Mouse (Mus musculus): ENCODE results near the gene Galnt2. TPM values are rescaled to one million over a fixed set of nuclear protein-coding genes. Genes with fewer than 3 reads are reported as not detected.

Gene Galnt2
- polyA plus RNA-seq, 1 experiment from 2014 or later = 44.0 TPM

DNA sequence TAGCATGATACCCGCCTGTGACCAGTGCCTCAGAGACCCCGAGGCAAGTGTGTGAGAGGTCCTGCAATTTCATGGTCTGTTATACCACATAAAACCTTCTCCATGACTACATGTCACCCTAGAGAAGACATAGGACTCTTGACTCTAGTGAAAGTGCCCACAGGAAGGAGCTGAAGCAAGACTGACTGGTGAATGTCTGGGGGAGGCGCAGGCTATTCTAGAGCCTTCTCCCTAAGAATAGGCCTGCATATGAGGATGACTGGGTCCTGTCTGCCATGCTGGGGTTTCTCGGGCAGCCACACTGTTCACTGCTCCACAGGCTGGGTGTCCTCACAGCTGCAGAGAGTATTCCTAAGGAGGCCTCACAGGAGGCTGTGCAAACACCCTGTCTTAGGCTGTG is 73.0 kb downstream of the Galnt2 start:
- H3K27ac ChIP-seq (ENCODE audit: low read depth, low read length) = no peak overlapping the region
- no peaks in the 10 kb centered on the region for H3K4me1 ChIP-seq (replicated peaks; ENCODE audit: control insufficient read depth, insufficient read depth, low read length)
- H3K9ac ChIP-seq (ENCODE audit: low read depth, low read length) = no peak overlapping the region
- H3K36me3 ChIP-seq (ENCODE audit: control insufficient read depth, insufficient read depth) = peaks cover 8% of the 10 kb centered on the region
- no peaks in the 10 kb centered on the region for H3K9me3 ChIP-seq (ENCODE audit: control insufficient read depth)
- no peaks in the 10 kb centered on the region for H3K27me3 ChIP-seq (replicated peaks; ENCODE audit: control insufficient read depth, insufficient read depth, low read length)
- no peak overlapping the region for H3K4me2 ChIP-seq (replicated peaks; ENCODE audit: low read depth)
- TF ChIP-seq CTCF (IDR thresholded peaks at IDR 0.05; ENCODE audit: low read depth) = no peak
- 86% methylated on average over 4 of the region's 4 CpGs for WGBS
- no peak for ATAC-seq
- H3K4me3 ChIP-seq (ENCODE audit: low read depth, low read length) = no peak overlapping the region

DNA sequence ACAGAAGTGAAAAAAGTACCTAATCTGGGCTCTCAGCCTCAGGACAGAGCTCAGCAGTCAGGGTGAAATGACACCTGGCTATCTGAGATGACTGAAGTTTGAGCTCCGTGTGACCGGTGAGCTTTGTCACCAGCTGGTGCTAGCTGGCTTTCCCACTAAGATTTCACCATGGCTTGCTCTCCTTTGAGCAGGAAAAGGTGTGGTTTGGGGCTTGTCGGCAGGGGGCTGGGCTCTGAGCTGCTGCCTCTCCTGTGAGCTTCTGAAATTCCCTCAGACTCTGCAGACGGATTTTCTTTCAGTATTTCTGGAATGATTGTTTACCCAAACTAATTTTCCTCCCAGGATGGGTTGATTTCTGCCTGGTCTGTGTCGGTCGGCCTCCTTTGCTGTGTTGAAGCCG is 75.4 kb downstream of the Galnt2 start:
- Histone ChIP-seq H3K36me3 (ENCODE audit: control insufficient read depth, insufficient read depth) (peaks cover 8% of the 10 kb centered on the region), H3K9me3 (ENCODE audit: control insufficient read depth) (no peaks in the 10 kb centered on the region), H3K27ac (ENCODE audit: low read depth, low read length) (no peak overlapping the region), H3K27me3 (replicated peaks; ENCODE audit: control insufficient read depth, insufficient read depth, low read length) (no peaks in the 10 kb centered on the region), H3K4me2 (replicated peaks; ENCODE audit: low read depth) (no peak overlapping the region), H3K4me3 (ENCODE audit: low read depth, low read length) (no peak overlapping the region), H3K9ac (ENCODE audit: low read depth, low read length) (no peak overlapping the region), H3K4me1 (replicated peaks; ENCODE audit: control insufficient read depth, insufficient read depth, low read length) (no peaks in the 10 kb centered on the region)
- no peak for TF ChIP-seq CTCF (IDR thresholded peaks at IDR 0.05; ENCODE audit: low read depth)
- 49% methylated on average over 7 of the region's 7 CpGs for WGBS
- no peak for ATAC-seq

DNA sequence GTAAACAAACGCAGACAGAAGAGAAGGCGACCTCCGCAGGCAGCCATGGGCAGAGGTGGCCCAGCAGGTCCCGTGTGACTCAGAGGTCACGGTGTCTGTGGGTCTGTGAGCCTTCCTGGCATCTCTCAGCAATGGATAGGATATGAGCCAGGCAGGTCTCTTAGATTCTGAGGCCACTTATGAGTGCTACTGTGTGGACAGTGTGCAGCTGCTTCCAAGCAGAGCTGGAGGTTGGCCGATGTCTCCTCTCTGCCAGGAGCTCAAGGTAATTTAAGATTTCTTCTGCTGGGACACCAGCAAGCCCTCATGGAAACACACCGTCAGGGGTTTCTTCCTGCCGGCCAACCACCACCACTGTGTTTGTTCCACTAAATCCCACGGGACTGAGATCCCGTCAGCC is 76.5 kb downstream of the Galnt2 start:
- no peak overlapping the region for H3K9ac ChIP-seq (ENCODE audit: low read depth, low read length)
- no peaks in the 10 kb centered on the region for H3K27me3 ChIP-seq (replicated peaks; ENCODE audit: control insufficient read depth, insufficient read depth, low read length)
- no peak for TF ChIP-seq CTCF (IDR thresholded peaks at IDR 0.05; ENCODE audit: low read depth)
- no peak overlapping the region for H3K4me3 ChIP-seq (ENCODE audit: low read depth, low read length)
- no peaks in the 10 kb centered on the region for H3K4me1 ChIP-seq (replicated peaks; ENCODE audit: control insufficient read depth, insufficient read depth, low read length)
- no peak for ATAC-seq
- WGBS = 92% methylated on average over 10 of the region's 10 CpGs
- no peaks in the 10 kb centered on the region for H3K9me3 ChIP-seq (ENCODE audit: control insufficient read depth)
- peaks cover 8% of the 10 kb centered on the region for H3K36me3 ChIP-seq (ENCODE audit: control insufficient read depth, insufficient read depth)
- no peak overlapping the region for H3K4me2 ChIP-seq (replicated peaks; ENCODE audit: low read depth)
- 0 out of 2 replicates have a peak overlapping the region, but pooled peaks have one; percentile 23 for H3K27ac ChIP-seq (ENCODE audit: low read depth, low read length)

DNA sequence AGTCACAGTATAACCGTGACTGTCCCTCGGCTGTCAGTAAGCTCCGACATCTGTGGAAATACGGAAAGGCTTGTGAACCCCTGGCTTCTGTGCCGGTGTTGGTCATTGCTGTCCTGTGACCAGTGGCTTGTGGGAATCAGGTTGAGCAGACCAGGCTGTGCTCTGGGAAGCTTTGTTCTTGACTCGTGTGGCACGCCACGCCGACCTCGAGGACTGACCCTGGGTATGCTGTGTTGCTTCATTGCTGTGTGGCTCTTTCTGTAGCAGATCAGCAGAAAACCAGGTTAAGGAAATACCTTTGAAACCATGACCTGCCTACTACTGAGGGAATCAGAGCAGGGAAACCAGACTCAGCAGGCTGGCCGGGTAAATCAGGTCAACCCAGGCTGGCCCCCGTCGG is 79.3 kb downstream of the Galnt2 start:
- H3K9me3 ChIP-seq (ENCODE audit: control insufficient read depth) = no peaks in the 10 kb centered on the region
- H3K4me1 ChIP-seq (replicated peaks; ENCODE audit: control insufficient read depth, insufficient read depth, low read length) = no peaks in the 10 kb centered on the region
- H3K27ac ChIP-seq (ENCODE audit: low read depth, low read length) = no peak overlapping the region
- 81% methylated on average over 13 of the region's 13 CpGs for WGBS
- no peak for ATAC-seq
- H3K4me2 ChIP-seq (replicated peaks; ENCODE audit: low read depth) = no peak overlapping the region
- H3K36me3 ChIP-seq (ENCODE audit: control insufficient read depth, insufficient read depth) = peaks cover 4% of the 10 kb centered on the region
- H3K27me3 ChIP-seq (replicated peaks; ENCODE audit: control insufficient read depth, insufficient read depth, low read length) = no peaks in the 10 kb centered on the region
- H3K9ac ChIP-seq (ENCODE audit: low read depth, low read length) = no peak overlapping the region
- no peak for TF ChIP-seq CTCF (IDR thresholded peaks at IDR 0.05; ENCODE audit: low read depth)
- H3K4me3 ChIP-seq (ENCODE audit: low read depth, low read length) = no peak overlapping the region

DNA sequence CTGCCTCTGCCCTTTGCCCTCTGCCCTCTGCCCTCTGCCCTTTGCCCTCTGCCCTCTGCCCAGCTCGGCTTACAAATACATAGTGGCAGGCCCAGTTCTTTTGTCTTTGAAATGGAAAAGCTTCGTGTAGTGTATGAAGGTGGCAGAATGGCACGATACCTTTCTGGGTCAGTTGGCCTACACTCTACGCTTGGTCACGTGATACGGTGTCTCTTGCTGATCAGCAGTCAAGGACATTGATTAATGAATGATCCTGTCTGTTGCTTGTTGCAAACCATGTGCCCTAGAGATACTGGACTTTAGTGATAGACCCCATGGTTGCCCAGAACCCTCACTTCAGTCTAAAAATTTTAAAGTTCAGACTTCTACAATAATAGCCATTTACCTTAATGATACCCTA is 79.9 kb downstream of the Galnt2 start:
- 81% methylated on average over 6 of the region's 6 CpGs for WGBS

DNA sequence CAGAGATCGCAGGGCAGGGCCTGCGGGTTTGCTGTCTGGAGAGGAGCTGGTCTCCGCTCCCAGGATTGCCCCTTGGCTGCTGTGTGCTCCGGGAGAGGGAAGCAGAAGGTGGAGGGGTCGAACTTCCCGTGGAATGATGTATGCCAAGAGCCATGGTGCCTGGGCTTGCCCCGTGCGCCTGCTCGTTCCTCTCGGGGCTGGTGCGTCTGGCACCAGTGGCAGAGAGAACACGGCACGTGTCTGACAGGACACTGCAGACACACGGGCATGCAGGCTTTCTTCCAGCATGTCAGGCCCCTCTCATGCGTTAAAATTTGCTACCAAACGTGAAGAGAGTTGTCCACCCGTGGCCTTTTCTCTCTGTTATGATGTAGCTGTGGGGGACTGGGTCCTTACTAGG is 80.5 kb downstream of the Galnt2 start:
- WGBS = 88% methylated on average over 17 of the region's 17 CpGs
- no peak overlapping the region for H3K27ac ChIP-seq (ENCODE audit: low read depth, low read length)

More for the DNA sequence above, 79.9 kb downstream of the Galnt2 start:
- no peaks in the 10 kb centered on the region for H3K27me3 ChIP-seq (replicated peaks; ENCODE audit: control insufficient read depth, insufficient read depth, low read length)
- H3K4me3 ChIP-seq (ENCODE audit: low read depth, low read length) = no peak overlapping the region
- H3K27ac ChIP-seq (ENCODE audit: low read depth, low read length) = no peak overlapping the region
- TF ChIP-seq CTCF (IDR thresholded peaks at IDR 0.05; ENCODE audit: low read depth) = no peak
- H3K4me2 ChIP-seq (replicated peaks; ENCODE audit: low read depth) = no peak overlapping the region
- no peak for ATAC-seq
- H3K4me1 ChIP-seq (replicated peaks; ENCODE audit: control insufficient read depth, insufficient read depth, low read length) = no peaks in the 10 kb centered on the region
- H3K9ac ChIP-seq (ENCODE audit: low read depth, low read length) = no peak overlapping the region
- no peaks in the 10 kb centered on the region for H3K9me3 ChIP-seq (ENCODE audit: control insufficient read depth)
- peaks cover 4% of the 10 kb centered on the region for H3K36me3 ChIP-seq (ENCODE audit: control insufficient read depth, insufficient read depth)

DNA sequence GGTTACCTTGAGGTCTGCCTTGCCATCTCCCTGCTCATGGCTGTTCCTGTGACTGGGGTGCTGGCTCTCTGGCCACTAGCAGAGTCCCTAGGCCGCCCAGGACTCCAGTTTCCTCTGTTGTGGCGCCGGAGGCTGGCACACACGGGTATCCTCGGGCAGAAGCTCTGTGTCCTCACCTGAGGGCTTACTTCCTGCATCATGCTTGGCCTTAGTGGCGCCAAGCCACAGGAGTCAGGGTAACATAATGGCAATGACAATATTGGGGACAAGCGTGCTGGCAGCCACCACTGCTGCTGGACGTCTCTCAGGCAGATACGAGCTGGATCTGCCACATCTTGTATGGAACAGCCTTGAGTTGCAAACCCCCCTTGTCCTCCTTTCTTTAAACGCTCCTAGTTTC is 81.0 kb downstream of the Galnt2 start:
- H3K4me3 ChIP-seq (ENCODE audit: low read depth, low read length) = no peak overlapping the region
- no peak overlapping the region for H3K4me2 ChIP-seq (replicated peaks; ENCODE audit: low read depth)
- no peak overlapping the region for H3K27ac ChIP-seq (ENCODE audit: low read depth, low read length)
- no peaks in the 10 kb centered on the region for H3K27me3 ChIP-seq (replicated peaks; ENCODE audit: control insufficient read depth, insufficient read depth, low read length)
- H3K36me3 ChIP-seq (ENCODE audit: control insufficient read depth, insufficient read depth) = peaks cover 4% of the 10 kb centered on the region; the same call in 1 of the 2 replicates
- no peaks in the 10 kb centered on the region for H3K9me3 ChIP-seq (ENCODE audit: control insufficient read depth)
- H3K4me1 ChIP-seq (replicated peaks; ENCODE audit: control insufficient read depth, insufficient read depth, low read length) = no peaks in the 10 kb centered on the region
- no peak for ATAC-seq
- TF ChIP-seq CTCF (IDR thresholded peaks at IDR 0.05; ENCODE audit: low read depth) = no peak
- WGBS = 93% methylated on average over 10 of the region's 10 CpGs
- H3K9ac ChIP-seq (ENCODE audit: low read depth, low read length) = no peak overlapping the region

More for the DNA sequence above, 80.5 kb downstream of the Galnt2 start:
- no peak overlapping the region for H3K4me2 ChIP-seq (replicated peaks; ENCODE audit: low read depth)
- H3K36me3 ChIP-seq (ENCODE audit: control insufficient read depth, insufficient read depth) = peaks cover 4% of the 10 kb centered on the region; the same call in 1 of the 2 replicates
- no peaks in the 10 kb centered on the region for H3K27me3 ChIP-seq (replicated peaks; ENCODE audit: control insufficient read depth, insufficient read depth, low read length)
- no peaks in the 10 kb centered on the region for H3K4me1 ChIP-seq (replicated peaks; ENCODE audit: control insufficient read depth, insufficient read depth, low read length)
- ATAC-seq = no peak
- no peak overlapping the region for H3K4me3 ChIP-seq (ENCODE audit: low read depth, low read length)
- H3K9me3 ChIP-seq (ENCODE audit: control insufficient read depth) = no peaks in the 10 kb centered on the region
- TF ChIP-seq CTCF (IDR thresholded peaks at IDR 0.05; ENCODE audit: low read depth) = no peak
- no peak overlapping the region for H3K9ac ChIP-seq (ENCODE audit: low read depth, low read length)
